Mouse (Mus musculus): ENCODE measurements at regions not wholly inside any gene's neighbourhood (a gene's known extent, or its start where the extent isn't known, plus 50 kb on each side); places are given as distances from the start of the nearest gene placed in this dataset.
A peak's percentile ranks its signal among the peaks of the same experiment; 100 is the strongest.

DNA sequence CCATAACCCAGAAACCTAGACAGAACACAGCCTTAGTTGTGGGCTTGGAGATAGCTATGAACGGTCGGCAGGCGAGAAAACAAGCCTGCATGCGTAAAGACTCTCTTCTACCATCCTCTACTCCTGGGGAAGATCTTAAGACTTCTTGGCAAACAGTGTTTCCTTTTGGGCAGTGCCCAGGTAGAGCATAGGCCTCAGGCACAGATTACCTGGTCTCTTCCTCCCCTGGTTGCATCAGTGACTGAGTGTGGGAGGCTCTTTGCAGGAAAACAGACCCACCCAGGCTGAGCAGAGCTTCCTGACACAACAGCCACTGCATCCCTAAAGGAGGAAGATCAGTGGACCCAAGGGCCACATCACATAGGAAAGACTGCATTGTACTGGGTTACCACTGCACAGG is 85.8 kb upstream of the Zmiz1 start:
- DNase-seq (ENCODE audit: low spot score), result no peak

DNA sequence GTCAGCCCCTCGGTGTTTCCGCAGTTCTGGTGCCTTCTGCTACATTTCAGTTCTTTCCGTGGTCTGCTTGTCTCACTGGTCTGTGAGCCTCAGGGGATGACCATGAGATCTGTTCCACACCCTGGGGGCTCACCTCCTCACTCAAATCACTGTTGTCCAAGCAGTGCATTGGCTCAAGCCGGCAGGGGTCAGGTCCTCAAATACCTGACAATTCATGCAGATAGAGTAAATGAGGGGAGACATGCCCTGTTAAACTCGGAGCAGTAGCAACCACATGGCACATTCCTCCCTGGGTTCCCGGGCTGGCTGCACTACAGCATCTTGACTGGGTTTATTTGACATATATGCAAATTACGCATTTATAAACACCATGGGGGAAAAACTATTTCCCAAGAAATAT is 84.0 kb upstream of the Zmiz1 start:
- DNase-seq (ENCODE audit: low spot score), result no peak

DNA sequence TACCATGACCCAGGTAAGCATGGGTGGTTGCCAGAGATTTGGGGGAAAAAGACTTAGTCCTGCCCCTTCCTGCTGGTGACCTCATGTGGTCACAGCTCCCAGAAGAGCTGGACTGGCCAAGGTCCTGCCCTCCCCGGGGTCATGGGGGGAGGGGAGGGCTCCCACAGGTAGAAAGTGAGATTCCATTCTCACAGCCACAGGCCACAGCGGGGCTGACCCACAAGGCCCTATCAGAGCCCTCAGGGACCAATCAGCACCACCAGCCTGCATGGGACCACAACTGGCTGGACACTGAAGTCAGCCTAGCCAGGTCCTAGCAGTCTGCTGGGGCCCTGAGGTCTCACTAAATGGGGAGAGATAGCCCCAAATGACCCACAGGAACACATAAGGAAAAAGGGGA is 81.9 kb upstream of the Zmiz1 start:
- no peak for DNase-seq (ENCODE audit: low spot score)

DNA sequence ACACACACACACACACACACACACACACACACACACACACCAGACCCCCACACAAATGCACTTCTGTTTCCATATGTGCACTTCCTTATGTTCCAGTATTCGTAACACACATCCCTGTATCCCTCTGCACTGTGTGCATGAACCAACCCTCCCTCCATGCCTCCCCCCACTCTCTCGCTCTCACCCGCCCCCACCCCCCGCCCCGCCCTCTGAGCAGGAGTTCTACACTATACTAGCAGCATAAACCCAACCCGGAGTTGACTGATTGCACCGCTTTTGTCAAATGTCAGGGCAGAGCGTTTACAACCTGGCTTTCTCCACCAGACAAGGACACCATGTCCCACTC is 81.5 kb upstream of the Zmiz1 start:
- no peak for DNase-seq (ENCODE audit: low spot score)

DNA sequence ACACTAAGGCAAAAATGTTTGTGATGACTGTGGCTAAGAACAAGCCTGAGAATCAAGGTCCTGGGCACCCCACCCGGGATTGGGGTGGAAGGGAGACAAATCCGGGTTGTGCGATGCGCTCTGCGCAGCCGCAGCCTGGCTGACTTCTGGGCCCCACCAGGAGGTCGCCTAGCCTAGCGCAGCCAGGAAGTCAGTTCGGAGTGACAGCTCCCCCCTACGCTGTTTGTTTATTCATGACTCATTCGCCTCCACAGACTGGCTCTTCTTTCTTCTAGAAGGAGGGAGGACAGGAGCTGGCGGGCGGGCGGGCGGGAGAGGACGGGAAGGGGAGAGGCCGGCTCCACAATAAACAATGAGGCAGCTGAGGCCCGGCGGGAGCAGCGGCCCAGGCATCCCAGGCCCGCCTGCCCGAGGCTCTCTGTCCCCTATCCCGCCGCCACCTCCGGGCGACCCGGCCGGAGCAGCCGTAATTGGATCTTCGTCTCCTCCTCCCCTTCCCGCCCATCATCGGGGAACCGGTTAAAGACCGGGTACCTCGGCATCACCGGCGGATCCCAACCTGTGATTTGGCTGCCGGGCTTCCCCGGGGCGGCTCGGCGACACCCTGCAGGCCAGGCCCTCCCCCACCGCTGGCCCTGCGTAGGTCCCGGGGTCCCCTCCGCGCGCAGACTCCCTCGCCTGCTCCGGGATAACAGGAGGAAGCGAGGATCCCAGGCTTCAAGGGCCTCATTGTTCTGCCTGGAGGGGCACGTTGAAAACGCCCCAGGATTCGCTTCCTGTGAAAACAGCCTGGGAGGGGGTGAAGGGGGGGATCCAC is 80.9 kb upstream of the Zmiz1 start:
- peak; percentile 82 for DNase-seq (ENCODE audit: low spot score)

DNA sequence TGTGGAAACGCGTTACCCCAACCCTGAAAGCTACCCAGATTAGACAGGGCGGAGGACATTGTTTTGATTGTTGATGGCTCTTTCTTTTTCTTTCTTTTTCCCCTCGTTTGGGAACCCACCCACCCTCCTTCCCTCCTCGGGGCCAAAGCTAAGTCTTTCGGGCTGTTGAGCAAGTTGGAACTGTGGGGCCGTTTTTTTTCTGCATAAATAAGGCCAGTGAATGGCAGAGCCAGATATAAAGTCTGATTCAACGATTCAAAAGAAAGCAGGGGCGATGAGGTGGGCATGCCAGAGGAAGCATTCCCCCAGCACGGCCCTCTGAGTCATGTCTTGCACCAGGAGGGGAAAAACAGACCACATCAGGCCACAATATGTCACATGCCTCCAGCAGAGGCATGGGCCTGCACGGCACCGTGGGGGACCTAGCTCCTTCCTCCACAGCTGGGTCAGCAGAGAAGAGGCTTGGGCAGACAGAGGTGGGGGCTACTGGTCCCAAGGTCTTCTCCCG is 80.2 kb upstream of the Zmiz1 start:
- DNase-seq (ENCODE audit: low spot score), result peak; percentile 48

DNA sequence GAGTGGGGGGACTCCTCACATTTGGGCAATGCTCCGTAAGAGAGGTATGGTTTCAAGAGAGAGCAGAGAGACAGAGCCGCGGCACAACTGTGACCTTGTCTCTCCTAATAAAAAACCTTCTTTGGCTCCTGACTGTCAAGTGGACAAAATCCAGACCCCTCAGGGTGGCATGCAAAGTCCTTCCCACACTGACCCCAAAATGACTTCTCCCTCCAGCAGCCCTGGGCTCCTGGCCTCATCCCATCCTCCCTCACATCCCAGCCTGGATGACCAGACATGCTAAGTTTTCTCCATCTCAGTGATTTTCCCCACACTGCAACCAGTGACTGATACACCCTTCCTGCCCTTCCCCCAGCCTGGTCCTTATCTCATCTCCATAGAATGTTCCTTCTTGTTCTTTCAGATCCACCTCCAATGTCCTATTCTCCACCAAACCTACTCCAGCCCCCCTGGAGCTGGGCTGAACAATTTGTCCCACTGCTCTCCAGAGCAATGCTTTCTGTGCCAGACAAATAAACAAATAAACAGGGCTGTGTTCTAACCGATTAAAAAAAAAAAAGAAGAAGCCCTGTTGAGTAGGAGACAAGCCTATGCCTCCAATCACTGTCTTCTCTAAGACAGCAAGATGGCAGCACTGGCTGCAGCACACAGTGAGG is 75.7 kb upstream of the Zmiz1 start:
- DNase-seq (ENCODE audit: low spot score), result no peak

DNA sequence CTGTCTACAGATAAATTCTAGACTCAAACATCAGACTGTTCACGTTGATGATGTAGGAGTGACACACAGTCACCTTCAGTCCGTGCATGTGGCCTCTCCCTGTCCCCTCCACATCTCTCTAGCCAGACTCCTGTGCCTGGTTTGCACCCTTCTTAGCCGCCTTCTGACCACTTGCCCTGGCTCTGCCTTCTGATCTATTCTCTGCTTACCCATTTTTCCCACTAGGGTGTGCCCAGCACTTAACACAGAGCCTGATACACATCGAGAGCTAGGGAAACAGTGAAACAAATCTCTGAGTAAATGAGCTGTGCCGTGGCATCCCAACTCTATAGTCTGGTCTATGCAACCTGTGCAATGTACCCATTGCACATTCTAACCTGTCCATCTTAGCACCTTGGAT is 73.3 kb upstream of the Zmiz1 start:
- no peak for DNase-seq (ENCODE audit: low spot score)

DNA sequence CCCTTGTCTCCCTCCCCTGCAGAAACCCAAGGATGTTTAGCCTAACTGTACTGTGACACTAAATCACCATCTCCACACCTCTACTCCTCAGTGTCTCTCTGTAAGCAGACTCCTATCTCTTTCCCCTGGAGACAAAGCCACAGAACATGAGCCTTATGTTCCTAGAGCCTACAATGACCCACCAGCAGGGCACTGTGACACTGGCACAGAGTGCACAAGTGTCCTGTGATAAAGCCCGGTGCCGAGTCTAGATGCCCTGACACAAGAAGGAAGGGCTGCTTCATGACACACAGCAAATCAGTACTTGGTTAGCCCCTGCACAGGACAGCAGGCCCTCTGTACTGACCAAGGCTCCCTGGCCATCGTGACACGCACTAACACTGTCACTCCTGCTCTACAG is 71.2 kb upstream of the Zmiz1 start:
- no peak for DNase-seq (ENCODE audit: low spot score)

DNA sequence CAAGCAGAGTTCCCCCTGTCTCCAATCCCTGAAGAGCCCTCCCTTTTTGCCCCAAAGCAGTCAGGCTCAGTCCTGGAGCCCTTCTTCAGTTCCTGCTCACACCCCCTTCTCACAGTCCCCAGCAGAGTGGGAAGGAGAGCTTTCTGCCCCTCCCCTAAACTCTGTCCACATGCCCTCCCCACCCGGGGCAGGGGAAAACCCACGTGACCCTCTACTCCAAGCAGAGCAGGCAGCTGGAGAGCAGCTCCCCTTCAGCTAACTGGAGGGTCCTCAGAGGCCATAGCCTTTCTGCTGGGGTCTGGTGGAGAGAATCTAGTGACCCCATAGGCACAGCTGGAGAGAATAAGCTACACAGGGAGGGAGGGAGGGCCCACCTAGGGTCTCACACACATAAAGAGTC is 69.7 kb upstream of the Zmiz1 start:
- DNase-seq (ENCODE audit: low spot score), result no peak

DNA sequence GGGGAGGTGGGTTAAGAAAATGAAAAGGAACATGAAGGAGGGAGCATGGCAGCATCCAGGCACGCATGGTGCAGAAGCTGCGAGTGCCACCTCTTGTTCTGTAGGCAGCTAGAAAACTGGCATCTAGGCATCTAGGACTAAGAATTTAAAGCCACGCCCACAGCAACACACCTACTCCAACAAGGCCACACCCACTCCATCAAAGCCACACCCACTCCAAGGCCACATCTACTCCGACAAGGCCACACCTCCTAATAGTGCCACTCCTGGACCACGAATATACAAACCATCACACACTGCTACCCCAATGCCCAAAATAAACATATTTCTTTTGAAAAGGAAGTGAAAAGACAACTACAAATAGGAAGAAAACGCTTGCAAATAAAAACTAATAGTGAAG is 66.6 kb upstream of the Zmiz1 start:
- no peak for DNase-seq (ENCODE audit: low spot score)

DNA sequence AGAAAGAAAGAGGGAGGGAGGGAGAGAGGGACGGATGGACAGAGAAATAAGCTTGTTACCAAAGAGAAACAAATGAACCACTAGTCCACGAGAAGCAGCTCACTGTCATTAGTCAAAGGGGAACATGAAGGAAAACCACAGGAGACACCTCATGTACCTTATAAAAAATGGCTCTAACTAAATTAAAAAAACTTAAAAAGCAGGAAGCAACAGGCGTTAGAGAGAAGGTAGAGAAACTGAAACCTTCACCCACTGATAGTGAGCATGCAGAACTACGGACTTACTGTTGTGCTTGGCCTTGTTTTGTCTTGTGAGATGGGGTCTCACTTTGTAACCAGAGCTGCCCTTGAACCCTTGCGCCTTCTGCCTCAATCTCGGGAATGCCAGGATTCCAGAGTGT is 66.0 kb upstream of the Zmiz1 start:
- DNase-seq (ENCODE audit: low spot score), result no peak

DNA sequence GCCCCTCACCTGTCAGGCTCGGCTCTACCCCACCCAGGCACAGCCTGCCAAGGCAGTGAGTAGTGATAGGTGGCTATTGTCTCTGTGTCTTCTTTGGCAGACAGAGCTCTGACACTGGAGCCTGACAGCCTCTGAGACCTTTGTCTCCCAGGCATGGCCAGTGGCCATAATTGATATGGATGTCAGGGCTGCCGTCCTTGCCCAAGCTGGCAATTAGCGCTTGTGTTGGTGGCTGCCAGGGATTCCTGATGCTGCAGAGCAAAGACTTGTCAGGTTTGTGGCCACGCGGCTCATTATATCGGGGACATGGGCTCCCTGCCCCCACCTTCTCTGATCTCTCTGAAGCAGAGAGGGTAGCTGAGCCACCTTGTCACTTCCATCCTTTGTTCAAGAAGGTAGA is 64.1 kb upstream of the Zmiz1 start:
- DNase-seq (ENCODE audit: low spot score), result peak; percentile 38

DNA sequence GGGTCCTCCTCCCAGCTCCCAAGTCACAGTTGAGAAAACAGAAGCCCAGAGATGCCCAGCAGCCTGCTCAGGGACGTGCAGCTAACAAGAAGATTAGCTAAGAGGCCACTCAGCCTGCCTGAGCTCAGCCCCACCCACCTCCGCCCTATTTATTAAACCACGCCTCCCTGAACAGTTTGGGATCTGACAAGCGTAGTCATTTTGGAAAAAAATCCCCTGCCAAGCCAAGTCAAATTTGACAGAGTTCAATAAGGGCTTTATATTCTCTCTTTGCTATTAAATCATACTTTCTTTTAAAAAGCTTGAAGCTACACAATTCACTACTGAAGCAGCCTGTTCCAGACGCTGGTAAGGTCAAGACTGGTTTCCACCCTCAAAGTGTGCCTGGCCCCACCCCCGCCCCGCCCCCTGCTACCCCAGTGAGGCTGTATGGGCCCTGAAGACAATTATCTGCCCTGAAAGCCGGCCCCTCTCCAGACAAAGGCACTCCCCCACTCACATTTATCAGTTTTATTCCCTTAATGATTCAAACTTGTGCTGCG is 61.9 kb upstream of the Zmiz1 start:
- DNase-seq (ENCODE audit: low spot score), result peak; percentile 93

DNA sequence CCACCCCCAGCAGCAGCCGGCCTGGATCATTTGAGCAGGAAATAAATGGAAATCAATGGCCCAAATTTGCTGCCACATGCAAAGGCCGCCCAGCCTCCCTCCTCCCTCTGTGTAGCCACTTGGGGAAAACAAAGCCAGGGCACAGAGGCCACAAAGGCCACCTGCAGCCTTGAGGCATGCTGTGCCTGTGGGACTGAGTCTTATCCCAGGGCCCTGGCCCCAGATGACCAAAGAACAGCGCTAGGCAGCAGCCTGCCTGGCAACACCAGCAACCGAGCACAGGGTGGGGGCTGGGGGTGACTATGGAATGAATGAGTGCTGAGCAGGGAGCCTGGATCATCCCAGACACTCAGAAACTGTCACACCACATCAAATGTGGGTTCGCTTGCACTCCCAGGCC is 61.2 kb upstream of the Zmiz1 start:
- peak; percentile 83 for DNase-seq (ENCODE audit: low spot score)

DNA sequence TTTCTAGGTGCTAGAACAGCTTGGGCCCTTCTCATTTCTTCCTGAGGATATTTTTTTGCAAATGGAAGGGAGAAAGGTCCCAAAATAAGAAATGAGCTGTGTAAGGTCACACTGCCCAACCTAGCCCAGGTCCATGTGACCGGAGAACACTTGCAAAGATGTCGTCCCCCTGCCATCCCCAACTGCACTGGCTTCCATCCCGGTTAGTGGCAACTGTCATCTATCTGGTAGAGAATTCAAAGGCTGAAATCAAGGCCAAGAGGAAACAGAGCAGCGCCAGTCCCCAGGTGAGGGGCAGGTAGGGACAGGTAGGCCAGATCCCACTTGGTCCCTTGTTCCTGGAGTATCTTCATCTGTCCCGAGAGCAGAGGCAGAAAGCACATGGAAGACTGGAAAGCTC is 60.2 kb upstream of the Zmiz1 start:
- no peak for DNase-seq (ENCODE audit: low spot score)

DNA sequence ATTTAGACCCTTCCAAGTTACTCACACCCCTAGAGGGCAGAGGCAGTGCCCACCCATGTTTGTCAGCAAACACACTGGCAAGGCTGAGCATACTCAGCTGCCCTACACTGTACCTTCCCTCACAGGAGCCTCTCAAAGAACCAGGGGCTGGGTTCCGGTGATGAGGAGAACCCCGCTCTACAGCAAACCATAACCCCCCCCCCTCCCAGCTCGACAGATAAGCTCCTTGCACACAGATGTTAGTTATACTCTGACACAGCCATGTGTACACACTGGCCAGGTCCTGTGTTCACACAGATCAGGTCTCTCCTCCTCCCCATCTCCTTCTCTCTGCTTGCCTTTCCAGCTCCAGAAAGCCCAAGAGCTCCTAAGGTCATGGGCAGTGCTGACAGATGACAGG is 59.7 kb upstream of the Zmiz1 start:
- no peak for DNase-seq (ENCODE audit: low spot score)

DNA sequence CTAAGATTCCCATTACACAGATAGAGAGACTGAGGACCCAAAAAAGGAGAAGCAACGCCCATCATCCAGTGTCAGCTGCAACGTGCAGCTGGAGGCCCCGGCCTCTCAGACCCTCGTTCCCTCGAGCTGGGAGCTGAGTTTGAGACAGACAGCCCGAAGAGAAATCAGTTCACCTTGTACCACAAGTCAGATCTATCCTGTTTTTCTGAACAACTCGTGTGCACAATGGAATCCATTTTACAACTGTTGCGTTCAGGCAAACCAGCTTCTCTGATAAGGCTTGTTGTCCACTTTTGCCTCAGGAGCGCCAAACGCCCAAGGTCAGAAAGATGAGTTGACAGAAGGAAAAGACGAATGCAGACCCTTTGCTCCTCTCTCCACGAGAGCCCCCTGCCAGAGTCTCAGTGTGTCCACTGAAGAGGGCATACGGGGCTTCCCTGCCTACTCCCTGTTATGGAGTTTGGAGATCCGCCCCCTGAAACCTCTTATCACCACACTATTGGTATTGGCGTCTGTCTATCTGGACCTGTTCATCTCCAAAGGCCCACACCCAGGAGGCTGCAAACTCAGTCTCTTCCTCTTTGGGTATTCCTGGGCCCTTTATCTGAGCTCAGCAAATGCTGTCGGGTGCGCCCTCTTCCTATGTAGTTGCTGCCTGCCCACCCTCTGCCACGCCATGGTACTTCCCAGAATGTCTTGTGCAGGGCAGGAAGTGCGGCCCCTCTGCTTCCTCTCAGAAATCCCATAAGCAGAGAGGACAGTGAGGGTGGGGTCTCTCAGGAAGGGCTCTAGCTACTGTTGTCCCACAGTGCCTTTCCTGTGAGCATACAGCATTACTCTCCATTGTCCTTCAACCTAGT is 57.7 kb upstream of the Zmiz1 start:
- DNase-seq (ENCODE audit: low spot score), result no peak

DNA sequence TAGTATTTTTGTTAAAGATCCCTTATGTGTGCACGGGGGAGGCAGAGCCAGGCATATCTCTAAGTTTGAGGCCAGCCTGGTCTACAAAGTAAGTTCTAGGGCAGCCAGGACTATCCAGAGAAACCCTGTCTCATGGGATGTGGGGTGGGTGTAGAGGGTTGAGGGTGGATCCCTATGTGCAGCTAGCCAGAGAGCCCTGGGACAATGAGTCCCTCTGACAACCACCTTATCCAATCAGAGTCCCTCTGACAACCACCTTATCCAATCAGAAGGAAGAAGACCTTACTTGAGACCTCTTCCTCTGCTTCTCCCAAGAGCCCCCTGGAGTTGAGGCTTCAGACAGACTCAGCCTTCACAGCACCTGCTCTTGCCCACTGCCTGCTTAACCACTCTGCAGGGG is 56.6 kb upstream of the Zmiz1 start:
- DNase-seq (ENCODE audit: low spot score), result no peak

DNA sequence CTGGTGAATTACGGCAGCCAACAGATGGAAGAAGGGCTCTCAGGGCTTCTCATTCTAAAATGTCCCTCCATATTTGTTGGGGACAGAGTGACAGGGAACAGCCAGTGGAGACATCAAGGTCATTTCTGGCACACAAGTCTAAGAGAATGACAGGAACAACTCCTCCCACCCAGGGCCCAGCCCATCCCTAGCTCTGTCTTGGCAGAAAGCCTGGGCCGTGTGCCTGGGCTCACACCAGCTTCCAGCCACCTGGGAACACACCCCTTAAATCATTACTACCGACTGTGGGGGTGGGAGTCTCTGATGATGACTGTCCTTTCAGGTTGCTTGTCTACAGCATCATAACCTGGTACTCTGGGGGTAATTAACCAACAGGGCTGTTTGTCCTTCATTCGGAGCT is 53.8 kb upstream of the Zmiz1 start:
- no peak for DNase-seq (ENCODE audit: low spot score)

DNA sequence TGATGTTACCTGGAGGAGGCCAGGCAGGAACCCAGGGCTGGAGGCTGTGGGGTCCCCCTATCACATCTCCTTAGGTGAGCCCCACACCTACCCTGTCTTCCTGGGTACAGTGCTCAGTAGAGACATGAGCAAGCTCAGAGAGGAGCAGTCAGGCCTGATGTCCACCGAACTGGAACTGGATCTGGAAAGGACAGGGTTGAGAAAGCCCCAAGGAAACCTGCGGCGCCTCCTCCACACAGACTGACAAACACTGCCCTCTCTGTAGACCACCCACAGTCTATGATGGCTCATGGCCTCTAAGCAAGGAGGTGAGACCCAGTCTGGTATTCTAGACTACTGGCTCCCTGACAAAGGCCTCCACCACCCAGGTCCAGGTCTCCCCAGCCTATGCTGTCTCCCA is 52.9 kb upstream of the Zmiz1 start:
- no peak for DNase-seq (ENCODE audit: low spot score)

DNA sequence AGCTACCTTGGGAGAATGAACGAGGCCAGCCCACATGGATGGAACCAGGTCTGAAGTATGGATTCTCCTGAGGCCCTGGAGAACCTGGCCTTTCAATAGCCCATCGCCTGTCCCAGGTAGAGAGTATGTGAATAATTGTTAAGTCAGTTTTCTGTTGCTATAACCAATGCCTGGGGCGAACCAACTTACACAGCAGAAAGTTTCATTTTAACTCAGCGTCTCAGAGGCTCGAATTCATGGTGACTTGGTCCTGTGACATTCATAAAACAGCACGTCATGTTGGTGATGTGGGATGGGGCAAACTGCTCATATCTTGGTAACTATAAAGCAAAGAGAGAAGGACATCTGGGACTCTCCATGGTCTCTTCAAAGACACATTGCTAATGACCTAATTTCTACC is 52.4 kb upstream of the Zmiz1 start:
- DNase-seq (ENCODE audit: low spot score), result no peak

DNA sequence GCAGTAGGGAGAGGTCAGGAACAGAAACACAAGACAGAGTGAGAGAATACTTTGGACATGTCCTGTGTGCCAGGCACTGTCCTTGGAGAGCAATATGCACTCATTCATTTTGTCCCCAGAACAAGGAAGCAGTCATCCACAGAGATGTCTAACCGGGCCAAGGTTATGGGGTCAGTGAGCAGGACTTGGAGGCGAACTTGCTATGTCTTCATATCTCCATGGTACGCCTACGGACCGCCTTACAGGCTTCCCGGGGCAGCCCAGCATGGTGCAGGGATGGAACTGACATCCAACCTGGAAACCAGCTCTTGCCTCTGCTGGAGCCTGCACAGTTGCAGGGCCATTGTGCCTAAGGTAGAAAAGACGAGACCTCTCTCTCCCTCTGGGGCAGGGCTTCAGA is 51.9 kb upstream of the Zmiz1 start:
- no peak for DNase-seq (ENCODE audit: low spot score)
